Mouse (Mus musculus): ENCODE data around the gene Ckap4. TPM values are rescaled to one million over a fixed set of nuclear protein-coding genes. Genes with fewer than 3 reads are reported as not detected.

Ckap4 gene
- polyA plus RNA-seq, 1 experiment = 10.5 TPM

GRCm38 (mm10) chr10:84562121-84562520 lies 28.3 kb upstream of the Ckap4 start:
- Histone ChIP-seq H3K27ac (ENCODE audit: insufficient read depth, low read length) (no peak overlapping the region), H3K27me3 (ENCODE audit: control insufficient read depth, insufficient read depth, low read length) (no peaks in the 10 kb centered on the region), H3K4me1 (ENCODE audit: control insufficient read depth, insufficient read depth, insufficient read length) (peaks cover 8% of the 10 kb centered on the region; the same call in 1 of the 2 replicates), H3K36me3 (ENCODE audit: control insufficient read depth, insufficient read depth, low read length) (no peaks in the 10 kb centered on the region), H3K4me3 (ENCODE audit: extremely low read depth, insufficient read depth, insufficient read length) (no peak overlapping the region)
- TF ChIP-seq CTCF (IDR thresholded peaks at IDR 0.05; ENCODE audit: extremely low read depth, insufficient read depth, insufficient read length, insufficient replicate concordance) (no peak), POLR2A (IDR thresholded peaks at IDR 0.05; ENCODE audit: low read depth, low read length) (no peak)
- 89% methylated on average over 5 of the region's 5 CpGs for WGBS
- DNase-seq (ENCODE audit: low read depth in 1 of 2, low spot score in 2 of 2) = no peak

GRCm38 (mm10) chr10:84559986-84560385 lies 26.1 kb upstream of the Ckap4 start:
- DNase-seq (ENCODE audit: low read depth in 1 of 2, low spot score in 2 of 2) = no peak
- Histone ChIP-seq H3K27ac (ENCODE audit: insufficient read depth, low read length) (no peak overlapping the region), H3K4me1 (ENCODE audit: control insufficient read depth, insufficient read depth, insufficient read length) (peaks cover 13% of the 10 kb centered on the region), H3K4me3 (ENCODE audit: extremely low read depth, insufficient read depth, insufficient read length) (no peak overlapping the region), H3K27me3 (ENCODE audit: control insufficient read depth, insufficient read depth, low read length) (no peaks in the 10 kb centered on the region), H3K36me3 (ENCODE audit: control insufficient read depth, insufficient read depth, low read length) (no peaks in the 10 kb centered on the region)
- TF ChIP-seq CTCF (IDR thresholded peaks at IDR 0.05; ENCODE audit: extremely low read depth, insufficient read depth, insufficient read length, insufficient replicate concordance) (no peak), POLR2A (IDR thresholded peaks at IDR 0.05; ENCODE audit: low read depth, low read length) (no peak)
- 82% methylated on average over 4 of the region's 4 CpGs for WGBS

- Histone ChIP-seq H3K4me1 (ENCODE audit: control insufficient read depth, insufficient read depth, insufficient read length) (peaks cover 19% of the 10 kb centered on the region), H3K4me3 (ENCODE audit: extremely low read depth, insufficient read depth, insufficient read length) (no peak overlapping the region), H3K27me3 (ENCODE audit: control insufficient read depth, insufficient read depth, low read length) (no peaks in the 10 kb centered on the region), H3K27ac (ENCODE audit: insufficient read depth, low read length) (no peak overlapping the region), H3K36me3 (ENCODE audit: control insufficient read depth, insufficient read depth, low read length) (no peaks in the 10 kb centered on the region)
- TF ChIP-seq CTCF (IDR thresholded peaks at IDR 0.05; ENCODE audit: extremely low read depth, insufficient read depth, insufficient read length, insufficient replicate concordance) = peak; percentile 33; the same call in 1 of the 2 replicates
- no peak for TF ChIP-seq POLR2A (IDR thresholded peaks at IDR 0.05; ENCODE audit: low read depth, low read length)
- no peak for DNase-seq (ENCODE audit: low read depth in 1 of 2, low spot score in 2 of 2)
- WGBS = 92% methylated on average over 1 of the region's 1 CpGs
These were observed 24.6 kb upstream of the Ckap4 start for GRCm38 (mm10) chr10:84558511-84558910.

GRCm38 (mm10) chr10:84556120-84556519 lies 22.3 kb upstream of the Ckap4 start:
- DNase-seq (ENCODE audit: low read depth in 1 of 2, low spot score in 2 of 2) = no peak
- WGBS = 42% methylated on average over 2 of the region's 2 CpGs
- Histone ChIP-seq H3K27ac (ENCODE audit: insufficient read depth, low read length) (no peak overlapping the region), H3K4me1 (ENCODE audit: control insufficient read depth, insufficient read depth, insufficient read length) (peaks cover 11% of the 10 kb centered on the region), H3K36me3 (ENCODE audit: control insufficient read depth, insufficient read depth, low read length) (no peaks in the 10 kb centered on the region), H3K4me3 (ENCODE audit: extremely low read depth, insufficient read depth, insufficient read length) (no peak overlapping the region), H3K27me3 (ENCODE audit: control insufficient read depth, insufficient read depth, low read length) (no peaks in the 10 kb centered on the region)
- TF ChIP-seq POLR2A (IDR thresholded peaks at IDR 0.05; ENCODE audit: low read depth, low read length) (no peak), CTCF (IDR thresholded peaks at IDR 0.05; ENCODE audit: extremely low read depth, insufficient read depth, insufficient read length, insufficient replicate concordance) (no peak)

GRCm38 (mm10) chr10:84554291-84555009 lies 20.6 kb upstream of the Ckap4 start:
- WGBS = 29% methylated on average over 6 of the region's 6 CpGs
- H3K27me3 ChIP-seq (ENCODE audit: control insufficient read depth, insufficient read depth, low read length) = no peaks in the 10 kb centered on the region
- H3K4me3 ChIP-seq (ENCODE audit: extremely low read depth, insufficient read depth, insufficient read length) = no peak overlapping the region
- peak in 1 of 2 experiments; percentile 59 for DNase-seq (ENCODE audit: low read depth in 1 of 2, low spot score in 2 of 2)
- H3K36me3 ChIP-seq (ENCODE audit: control insufficient read depth, insufficient read depth, low read length) = no peaks in the 10 kb centered on the region
- H3K27ac ChIP-seq (ENCODE audit: insufficient read depth, low read length) = peak overlapping the region; percentile 67
- TF ChIP-seq POLR2A (IDR thresholded peaks at IDR 0.05; ENCODE audit: low read depth, low read length) (no peak), CTCF (IDR thresholded peaks at IDR 0.05; ENCODE audit: extremely low read depth, insufficient read depth, insufficient read length, insufficient replicate concordance) (no peak)
- peaks cover 14% of the 10 kb centered on the region for H3K4me1 ChIP-seq (ENCODE audit: control insufficient read depth, insufficient read depth, insufficient read length)

- TF ChIP-seq POLR2A (IDR thresholded peaks at IDR 0.05; ENCODE audit: low read depth, low read length) = no peak
- no peak for TF ChIP-seq CTCF (IDR thresholded peaks at IDR 0.05; ENCODE audit: extremely low read depth, insufficient read depth, insufficient read length, insufficient replicate concordance)
- no peak for DNase-seq (ENCODE audit: low read depth in 1 of 2, low spot score in 2 of 2)
- no peaks in the 10 kb centered on the region for H3K27me3 ChIP-seq (ENCODE audit: control insufficient read depth, insufficient read depth, low read length)
- 89% methylated on average over 2 of the region's 2 CpGs for WGBS
- no peak overlapping the region for H3K4me3 ChIP-seq (ENCODE audit: extremely low read depth, insufficient read depth, insufficient read length)
- no peaks in the 10 kb centered on the region for H3K36me3 ChIP-seq (ENCODE audit: control insufficient read depth, insufficient read depth, low read length)
- H3K4me1 ChIP-seq (ENCODE audit: control insufficient read depth, insufficient read depth, insufficient read length) = peaks cover 14% of the 10 kb centered on the region
- H3K27ac ChIP-seq (ENCODE audit: insufficient read depth, low read length) = no peak overlapping the region
These were observed 18.6 kb upstream of the Ckap4 start for GRCm38 (mm10) chr10:84552477-84552876.

GRCm38 (mm10) chr10:84551846-84552245 lies 18.0 kb upstream of the Ckap4 start:
- Histone ChIP-seq H3K4me3 (ENCODE audit: extremely low read depth, insufficient read depth, insufficient read length) (no peak overlapping the region), H3K4me1 (ENCODE audit: control insufficient read depth, insufficient read depth, insufficient read length) (peaks cover 14% of the 10 kb centered on the region), H3K27ac (ENCODE audit: insufficient read depth, low read length) (no peak overlapping the region), H3K27me3 (ENCODE audit: control insufficient read depth, insufficient read depth, low read length) (no peaks in the 10 kb centered on the region), H3K36me3 (ENCODE audit: control insufficient read depth, insufficient read depth, low read length) (no peaks in the 10 kb centered on the region)
- DNase-seq (ENCODE audit: low read depth in 1 of 2, low spot score in 2 of 2) = no peak
- TF ChIP-seq POLR2A (IDR thresholded peaks at IDR 0.05; ENCODE audit: low read depth, low read length) (no peak), CTCF (IDR thresholded peaks at IDR 0.05; ENCODE audit: extremely low read depth, insufficient read depth, insufficient read length, insufficient replicate concordance) (no peak)
- 92% methylated on average over 3 of the region's 3 CpGs for WGBS
